Mouse (Mus musculus) CH12.LX (cell line): ENCODE results near the gene Hltf. TPM values are rescaled to one million over a fixed set of nuclear protein-coding genes. Genes with fewer than 3 reads are reported as not detected.

ENCODE experiments used
- DNase-seq: peaks from one replicate; pipeline ENCODE4 v3.0.0-alpha.2; 2013; ENCODE audit errors: extremely low read depth
- H3K27ac ChIP-seq: 2 replicates; pipeline ENCODE4 v1.5.1; 2012; ENCODE audit warnings: low read depth, mild to moderate bottlenecking, control low read depth, moderate library complexity; ENCODE audit not compliant: insufficient read depth
- H3K27me3 ChIP-seq: replicated peaks from 2 replicates; pipeline ENCODE3; 2012; ENCODE audit warnings: inconsistent platforms
- H3K36me3 ChIP-seq, 2 experiments: replicated peaks in 1 of 2; 2 replicates each; pipeline versions ENCODE3 to v1.6.1; 2012; ENCODE audit warnings: inconsistent platforms in 1 of 2, low read length in 1 of 2, mild to moderate bottlenecking in 1 of 2, mixed read lengths in 1 of 2, moderate library complexity in 1 of 2; ENCODE audit not compliant: control insufficient read depth in 1 of 2, insufficient read depth in 1 of 2
- H3K4me1 ChIP-seq, 2 experiments: 2 replicates each; pipeline ENCODE4 v1.6.1; 2012; ENCODE audit warnings: inconsistent platforms in 1 of 2, moderate library complexity in 1 of 2; ENCODE audit not compliant: insufficient read depth in 2 of 2, control insufficient read depth in 1 of 2
- H3K4me2 ChIP-seq: 2 replicates; pipeline ENCODE4 v1.6.1; 2012; ENCODE audit warnings: low read depth, mild to moderate bottlenecking, control low read depth; ENCODE audit not compliant: poor library complexity, insufficient read depth, severe bottlenecking
- H3K4me3 ChIP-seq, 3 experiments: fragments of 150-350 bp in 1 of 3; sonication (generic) in 1 of 3; replicated peaks in 1 of 3; 2 replicates each; pipeline versions ENCODE3 to v1.5.1; 2011 to 2012; ENCODE audit warnings: low read depth in 2 of 3, low read length in 2 of 3, mild to moderate bottlenecking in 2 of 3, moderate library complexity in 2 of 3, control low read depth in 1 of 3, improper control_type of control experiment in 1 of 3, inconsistent platforms in 1 of 3, mixed read lengths in 1 of 3; ENCODE audit not compliant: poor library complexity in 1 of 3
- H3K79me2 ChIP-seq: replicated peaks from 2 replicates; pipeline ENCODE4 v1.6.1; 2012; ENCODE audit warnings: mild to moderate bottlenecking, moderate library complexity; ENCODE audit not compliant: control insufficient read depth, poor library complexity, insufficient read depth, severe bottlenecking; ENCODE audit errors: extremely low read depth
- H3K9ac ChIP-seq: 2 replicates; pipeline ENCODE4 v1.6.1; 2012; ENCODE audit warnings: low read depth, mild to moderate bottlenecking, control low read depth, moderate library complexity; ENCODE audit not compliant: insufficient read depth
- H3K9me3 ChIP-seq: replicated peaks from 2 replicates; pipeline ENCODE3; 2012; ENCODE audit warnings: low read length, inconsistent platforms, mixed read lengths
- CHD2 ChIP-seq: IDR thresholded peaks from 2 replicates; pipeline ENCODE4 v1.6.1; 2011; ENCODE audit warnings: low read length, improper control_type of control experiment
- CTCF ChIP-seq, 2 experiments: IDR thresholded peaks in 1 of 2; conservative IDR thresholded peaks in 1 of 2; 2 replicates each; pipeline ENCODE4 v1.5.1; 2011 to 2012; ENCODE audit warnings: low read depth in 2 of 2, low read length in 2 of 2, improper control_type of control experiment in 1 of 2, inconsistent platforms in 1 of 2, mild to moderate bottlenecking in 1 of 2, moderate library complexity in 1 of 2
- E2F4 ChIP-seq: IDR thresholded peaks from 2 replicates; pipeline ENCODE4 v1.6.1; 2011; ENCODE audit warnings: low read depth, low read length, improper control_type of control experiment; ENCODE audit not compliant: insufficient replicate concordance
- ETS1 ChIP-seq: conservative IDR thresholded peaks from 2 replicates; pipeline ENCODE4 v1.6.1; 2012; ENCODE audit warnings: low read depth, mild to moderate bottlenecking, inconsistent platforms, low read length, improper control_type of control experiment, moderate library complexity
- GABPA ChIP-seq: IDR thresholded peaks from 2 replicates; pipeline ENCODE4 v1.6.1; 2012; ENCODE audit warnings: low read depth, low read length, improper control_type of control experiment, inconsistent platforms; ENCODE audit not compliant: insufficient replicate concordance
- HCFC1 ChIP-seq: IDR thresholded peaks from 2 replicates; pipeline ENCODE4 v1.6.1; 2012; ENCODE audit warnings: low read depth, mild to moderate bottlenecking, inconsistent platforms, low read length, improper control_type of control experiment
- KAT2A ChIP-seq: IDR thresholded peaks from 2 replicates; pipeline ENCODE4 v1.6.1; 2012; ENCODE audit warnings: low read length, improper control_type of control experiment, inconsistent platforms; ENCODE audit not compliant: insufficient replicate concordance
- MAFK ChIP-seq: IDR thresholded peaks from 2 replicates; pipeline ENCODE4 v1.6.1; 2011; ENCODE audit warnings: low read length, improper control_type of control experiment; ENCODE audit not compliant: insufficient replicate concordance
- MAZ ChIP-seq: IDR thresholded peaks from 2 replicates; pipeline ENCODE4 v1.6.1; 2012; ENCODE audit warnings: low read depth, mild to moderate bottlenecking, inconsistent platforms, low read length, improper control_type of control experiment, moderate library complexity
- MEF2A ChIP-seq: IDR thresholded peaks from 2 replicates; pipeline ENCODE4 v1.6.1; 2014; ENCODE audit warnings: low read depth, mild to moderate bottlenecking, inconsistent platforms, low read length, improper control_type of control experiment, borderline replicate concordance
- MXI1 ChIP-seq: IDR thresholded peaks from 2 replicates; pipeline ENCODE4 v1.6.1; 2011; ENCODE audit warnings: mild to moderate bottlenecking, low read depth, low read length, improper control_type of control experiment
- POLR2A ChIP-seq: IDR thresholded peaks from 2 replicates; pipeline ENCODE4 v1.6.1; 2011; ENCODE audit warnings: low read depth, mild to moderate bottlenecking, improper control_type of control experiment, low read length
- RAD21 ChIP-seq: IDR thresholded peaks from 2 replicates; pipeline ENCODE4 v1.6.1; 2011; ENCODE audit warnings: low read depth, mild to moderate bottlenecking, low read length, improper control_type of control experiment, moderate library complexity
- RCOR1 ChIP-seq: conservative IDR thresholded peaks from 2 replicates; pipeline ENCODE4 v1.6.1; 2012; ENCODE audit warnings: low read depth, mild to moderate bottlenecking, inconsistent platforms, low read length, improper control_type of control experiment
- SIN3A ChIP-seq: IDR thresholded peaks from 2 replicates; pipeline ENCODE4 v1.6.1; 2012; ENCODE audit warnings: low read length, improper control_type of control experiment, inconsistent platforms
- TBP ChIP-seq: conservative IDR thresholded peaks from 2 replicates; pipeline ENCODE4 v1.6.1; 2011; ENCODE audit warnings: low read depth, low read length, improper control_type of control experiment
- USF1 ChIP-seq: IDR thresholded peaks from 2 replicates; pipeline ENCODE4 v1.6.1; 2014; ENCODE audit warnings: low read depth, mild to moderate bottlenecking, inconsistent platforms, low read length, improper control_type of control experiment
- USF2 ChIP-seq: conservative IDR thresholded peaks from 2 replicates; pipeline ENCODE4 v1.6.1; 2011; ENCODE audit warnings: low read depth, low read length, improper control_type of control experiment
- ZC3H11A ChIP-seq: IDR thresholded peaks from 2 replicates; pipeline ENCODE4 v1.6.1; 2012; ENCODE audit warnings: low read depth, mild to moderate bottlenecking, inconsistent platforms, low read length, improper control_type of control experiment
- ZNF384 ChIP-seq: IDR thresholded peaks from 2 replicates; pipeline ENCODE4 v1.6.1; 2012; ENCODE audit warnings: low read depth, low read length, improper control_type of control experiment, inconsistent platforms
- dilution Hi-C: fragments of 300-500 bp; cut with MboI; formaldehyde crosslinking; loops from 2 replicates; pipeline ENCODE4 v1.14.3; 2020; ENCODE audit warnings: low sequenced_read_pairs; ENCODE audit not compliant: extremely low pct_unique_long_range_greater_than_20kb, extremely low pct_ligation_motif_present
- in situ Hi-C: fragments of 300-500 bp; cut with MboI; formaldehyde crosslinking; loops from 3 replicates; pipeline ENCODE4 v1.14.3; 2019; ENCODE audit warnings: low sequenced_read_pairs, low pct_ligation_motif_present, low pct_unique_long_range_greater_than_20kb, mixed read lengths
- polyA plus RNA-seq: library from polyadenylated mRNA; unstranded; fragments of >175 nt; gene quantifications from 2 replicates; pipeline ENCODE4 v1.2.1, GENCODE M21; 2012; ENCODE audit warnings: low read depth; ENCODE audit not compliant: insufficient read length
- total RNA-seq, 2 experiments: library from RNA; depleted of rRNA; stranded (reverse); fragments of 300-350 nt in 1 of 2; fragments of >200 nt in 1 of 2; gene quantifications; 2 replicates each; pipeline ENCODE4 v1.2.3; 2012 to 2014

The Hltf gene
- total and polyA plus RNA-seq, 3 experiments: 18.9 to 37.1 (median 19.4) TPM

GRCm38 (mm10) chr3:20154531-20155367, 97.1 kb downstream of the Hltf start, which contains the start of gene Gyg (continued):
- TF ChIP-seq CHD2 (no peak), USF2 (peak; percentile 81), SIN3A (peak; percentile 62), CTCF (conservative IDR thresholded peaks at IDR 0.05 in 1 of 2, IDR thresholded peaks at IDR 0.05 in 1 of 2; ENCODE audit: low read depth in 2 of 2, low read length in 2 of 2) (peak in 1 of 2 experiments; percentile 14; a peak in 2 of 4 replicates), MAFK (no peak), RAD21 (no peak)

GRCm38 (mm10) chr3:20155476-20155875, 97.9 kb downstream of the Hltf start:
- in situ Hi-C loops (no loop called here), dilution Hi-C loops (no loop called here)
- Histone ChIP-seq H3K4me1 (peaks cover 0 to 7% of the 10 kb centered on the region in 2 experiments; a peak in 1 of 4 replicates), H3K27ac (no peak overlapping the region), H3K36me3 (peaks cover 5 to 12% of the 10 kb centered on the region in 2 experiments), H3K4me2 (no peak overlapping the region), H3K9me3 (peaks cover 4% of the 10 kb centered on the region), H3K9ac (peak overlapping the region; percentile 45; the same call in 1 of the 2 replicates), H3K79me2 (no peaks in the 10 kb centered on the region; the same call in 1 of the 2 replicates), H3K4me3 (peak overlapping the region in 1 of 3 experiments; percentile 67)
- no peak for DNase-seq
- TF ChIP-seq MEF2A (no peak), ZNF384 (no peak), TBP (no peak), HCFC1 (no peak), MAZ (no peak), USF1 (no peak), POLR2A (no peak), SIN3A (no peak), ZC3H11A (no peak), ETS1 (no peak), KAT2A (no peak), GABPA (no peak), USF2 (no peak), MXI1 (no peak), E2F4 (no peak), CHD2 (no peak), RCOR1 (no peak)
- TF ChIP-seq, all 38 proteins: peak for 0
- H3K27me3 ChIP-seq: peaks cover 4% of the 10 kb centered on the region
